Mouse (Mus musculus): ENCODE results near the gene Ilf2.

The Ilf2 gene

DNA sequence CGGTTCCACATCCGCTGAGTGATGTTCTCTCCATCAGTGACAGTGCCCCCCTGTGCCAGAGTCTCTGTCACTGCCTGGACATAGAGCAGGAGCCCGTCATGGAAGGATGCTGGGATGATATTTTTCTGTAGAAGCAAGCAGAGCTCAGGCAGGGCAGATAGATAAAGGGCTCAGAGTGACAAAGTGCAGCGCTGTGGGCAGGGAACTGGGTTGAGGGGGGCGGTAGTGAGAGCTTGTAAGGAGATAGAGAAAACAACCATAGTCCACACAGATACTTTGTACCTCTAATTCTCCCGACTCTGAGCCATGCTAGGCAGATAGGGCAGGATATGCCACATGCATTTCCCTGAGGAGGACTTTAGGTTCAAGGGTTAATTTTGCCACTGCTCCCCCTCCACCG is 13.3 kb upstream of the Ilf2 start:
- DNase-seq (ENCODE audit: low read depth, low spot score), result no peak

DNA sequence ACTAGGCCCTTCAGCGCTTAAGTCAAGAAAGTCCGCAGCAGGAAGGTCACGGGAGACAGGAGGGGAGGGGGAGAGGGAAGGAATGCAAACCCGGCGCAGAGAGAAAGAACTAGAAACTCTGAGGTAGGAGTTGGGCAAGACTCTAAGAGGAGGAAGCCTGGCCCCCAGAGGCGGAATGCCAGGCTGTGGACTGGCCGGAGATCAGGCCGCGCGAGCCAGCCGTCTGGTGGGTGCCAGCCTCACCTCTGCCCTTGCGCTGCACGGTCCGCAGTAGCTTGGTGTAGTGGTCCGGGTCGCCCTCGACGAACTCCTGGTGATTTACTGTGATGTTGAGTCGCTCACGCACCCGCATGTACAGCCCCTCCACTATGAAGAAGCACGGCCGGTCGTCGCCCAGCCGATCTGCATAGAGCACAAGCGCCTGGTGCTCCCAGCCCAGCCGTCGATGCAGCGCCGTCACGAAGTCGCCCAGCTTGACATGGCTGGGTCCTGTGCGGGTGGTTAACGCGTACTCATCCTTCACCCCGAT is 11.3 kb upstream of the Ilf2 start:
- DNase-seq (ENCODE audit: low read depth, low spot score), result no peak

DNA sequence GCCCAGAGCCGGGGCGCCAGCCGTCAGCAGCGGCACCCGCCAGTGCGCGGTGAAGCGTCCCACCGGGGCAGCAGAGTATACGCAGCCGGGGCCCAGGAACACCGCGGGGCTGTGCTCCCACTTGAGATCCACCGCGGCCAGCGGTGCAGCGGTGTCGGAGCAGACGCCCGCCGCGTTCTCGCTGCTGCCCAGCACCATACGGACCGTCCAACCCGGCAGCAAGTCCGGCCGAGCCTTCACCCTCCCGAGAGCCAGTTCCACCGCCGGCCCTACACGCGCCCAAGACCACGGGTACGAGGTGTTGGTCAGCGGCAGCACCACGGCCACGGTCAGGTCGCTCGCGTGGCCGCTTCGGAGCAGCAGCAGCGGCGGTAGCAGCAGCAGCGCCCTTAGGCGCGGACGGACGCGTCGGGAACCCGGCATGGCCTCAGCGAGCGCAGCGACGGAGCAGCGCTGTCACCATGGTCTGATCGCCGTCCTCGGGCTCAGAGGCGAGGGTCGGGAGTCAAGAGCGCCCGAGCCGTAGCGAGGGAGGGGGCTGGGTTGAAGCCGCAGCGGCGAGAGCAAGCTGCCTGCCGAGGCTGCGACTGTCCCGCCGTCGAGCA is 10.7 kb upstream of the Ilf2 start:
- DNase-seq (ENCODE audit: low read depth, low spot score), result peak; percentile 39

DNA sequence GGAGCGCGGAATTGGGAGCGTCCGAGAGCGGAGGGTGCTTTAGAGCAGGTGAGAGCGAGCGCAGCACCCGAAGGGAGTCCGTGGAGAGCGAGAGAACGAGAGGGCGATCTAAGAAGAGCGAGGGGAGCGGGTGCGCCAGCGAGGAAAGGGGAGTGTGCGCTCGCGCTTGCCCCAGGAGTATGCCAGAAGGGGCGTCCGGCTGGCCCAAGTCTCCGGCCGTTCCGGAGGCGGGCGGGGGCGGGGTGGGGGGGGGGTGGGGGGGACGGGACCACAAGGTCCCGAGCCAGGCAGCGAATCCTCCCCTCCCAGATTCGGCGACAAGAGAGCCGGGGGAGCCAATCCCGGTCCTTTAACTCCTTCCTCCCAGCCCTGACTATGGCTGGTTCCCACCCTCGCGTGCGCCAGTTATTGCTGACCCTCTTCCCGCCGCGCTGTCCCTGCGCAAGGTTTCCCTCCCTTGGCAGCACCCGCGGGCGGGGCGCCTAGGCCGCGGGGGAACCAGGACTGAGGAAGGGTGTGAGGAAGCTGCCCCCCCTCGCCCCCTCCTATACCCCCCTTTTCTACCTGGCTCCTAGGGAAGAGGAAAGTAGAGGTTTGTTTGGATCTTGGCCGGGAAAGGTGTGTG is 10.1 kb upstream of the Ilf2 start, which contains the start of gene Npr1:
Npr1 (minus strand) TSS at position 181 of the 625 bp plus-strand sequence.
- no peak for DNase-seq (ENCODE audit: low read depth, low spot score)

- peak; percentile 32 for DNase-seq (ENCODE audit: low read depth, low spot score)
Measured at GRCm38 (mm10) chr3:90466311-90466766, 9.6 kb upstream of the Ilf2 start.

DNA sequence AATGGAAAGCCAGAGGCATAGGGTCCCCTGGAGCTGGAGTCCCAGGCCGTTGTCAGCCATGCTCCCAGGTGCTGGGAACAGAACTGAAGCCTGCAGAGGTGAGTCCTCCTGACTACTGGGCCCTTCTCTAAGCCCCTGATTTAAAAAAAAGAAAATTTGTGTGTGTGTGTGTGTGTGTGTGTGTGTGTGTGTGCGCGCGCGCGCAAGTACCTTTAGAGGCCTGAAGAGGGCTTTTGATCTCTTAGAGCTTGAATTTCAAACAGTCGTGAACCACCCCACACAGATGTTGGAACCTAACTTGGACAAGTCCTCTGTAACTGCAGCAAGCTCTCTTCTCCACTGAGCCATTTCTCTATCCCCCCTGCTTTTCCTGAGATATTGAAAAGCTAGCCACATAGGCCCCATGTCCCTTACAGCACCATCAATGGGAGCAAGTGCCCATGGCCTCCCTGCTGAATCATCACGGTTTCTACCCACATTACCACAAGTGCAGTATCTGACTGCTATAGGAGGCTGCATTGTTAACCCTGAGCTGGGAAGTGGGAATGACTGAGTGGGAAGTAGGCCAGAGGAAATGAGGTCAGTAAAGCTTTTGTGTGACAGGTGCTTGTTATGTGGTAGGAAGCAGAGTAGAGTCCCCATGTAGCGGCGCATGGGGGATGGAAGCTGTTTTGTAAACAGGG is 8.2 kb upstream of the Ilf2 start:
- no peak for DNase-seq (ENCODE audit: low read depth, low spot score)

DNA sequence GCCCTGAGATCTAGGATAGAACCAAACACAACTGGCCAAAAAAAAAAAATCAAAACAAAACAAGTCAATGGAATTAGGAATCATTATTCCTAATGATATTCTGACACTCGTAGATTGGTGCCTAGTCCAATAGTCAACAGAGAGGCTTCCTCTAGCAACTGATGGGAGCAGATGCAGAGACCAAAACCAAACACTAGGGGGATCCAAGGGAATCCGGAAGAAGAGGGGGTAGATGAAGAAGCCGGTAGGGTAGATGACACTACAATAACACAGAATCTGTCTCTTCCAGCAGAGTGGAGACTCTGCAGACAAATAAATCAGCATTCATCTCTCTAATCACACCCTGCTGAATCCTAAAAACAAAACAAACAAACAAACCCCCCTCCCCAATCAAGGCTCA is 3.7 kb upstream of the Ilf2 start:
- peak; percentile 79 for DNase-seq (ENCODE audit: low read depth, low spot score)

GRCm38 (mm10) chr3:90475151-90475830 is 635 bp upstream of the Ilf2 start:
- peak; percentile 31 for DNase-seq (ENCODE audit: low read depth, low spot score)

- DNase-seq (ENCODE audit: low read depth, low spot score), result no peak
Measured at GRCm38 (mm10) chr3:90486998-90487397, 11.1 kb downstream of the Ilf2 start.

DNA sequence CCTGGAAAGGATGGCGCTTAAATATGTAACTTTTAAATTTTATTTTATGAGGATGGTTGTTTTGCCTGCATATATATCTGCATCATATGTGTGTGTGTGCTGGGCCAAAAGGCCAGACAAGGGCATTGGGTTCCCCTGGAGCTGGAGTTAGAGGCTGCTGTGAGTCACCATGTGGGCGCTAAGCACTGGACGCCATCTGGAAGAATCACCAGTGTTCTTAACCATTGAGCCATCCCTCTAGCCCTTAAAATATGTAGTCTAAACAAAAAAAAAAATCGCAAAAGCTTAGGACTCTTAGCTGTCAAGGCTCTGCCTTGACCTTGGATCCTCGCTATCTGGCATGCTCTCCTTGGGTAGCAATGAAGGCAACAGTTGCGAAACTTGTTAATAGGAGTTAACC is 12.7 kb downstream of the Ilf2 start:
- DNase-seq (ENCODE audit: low read depth, low spot score), result no peak

GRCm38 (mm10) chr3:90490696-90491256 is 14.8 kb downstream of the Ilf2 start, which contains the start of gene Snapin:
Gene Snapin, minus strand, starts transcription at chr3:90491033.
- DNase-seq (ENCODE audit: low read depth, low spot score), result peak; percentile 96

- peak; percentile 77 for DNase-seq (ENCODE audit: low read depth, low spot score)
Measured at GRCm38 (mm10) chr3:90491350-90491749, 15.4 kb downstream of the Ilf2 start.

DNA sequence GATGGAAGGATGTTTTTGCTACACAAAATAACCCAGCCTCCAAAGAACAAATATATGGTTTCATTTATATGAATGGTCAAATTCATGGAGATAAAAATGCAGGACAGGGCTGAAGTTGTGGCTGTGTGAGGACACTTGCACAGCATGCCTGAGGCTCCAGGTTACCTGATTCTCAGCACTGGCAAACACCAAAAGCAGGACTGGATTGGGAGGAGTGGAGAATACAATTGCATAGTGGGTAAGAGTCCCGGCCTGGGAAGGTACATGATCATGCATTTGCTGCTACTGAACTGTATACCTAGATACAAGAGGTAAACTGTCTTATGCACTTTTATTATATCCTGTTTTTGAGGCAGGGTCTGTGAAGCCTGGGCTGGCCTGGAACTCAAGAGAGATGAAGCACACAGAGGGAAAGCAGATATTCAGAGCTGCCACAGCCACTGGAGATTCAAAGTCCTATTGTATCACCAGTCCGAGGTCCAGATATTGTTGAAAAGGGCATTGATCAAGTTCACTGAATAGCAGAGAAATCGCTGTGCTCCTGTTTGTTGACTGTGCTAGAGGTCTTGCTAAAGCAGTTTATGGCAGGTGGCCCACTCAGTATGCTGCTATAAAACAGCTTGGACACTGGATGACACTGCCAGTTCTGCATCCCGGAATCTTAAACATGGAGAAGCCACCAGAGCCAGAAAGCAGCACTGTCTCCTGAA is 18.1 kb downstream of the Ilf2 start:
- no peak for DNase-seq (ENCODE audit: low read depth, low spot score)

DNA sequence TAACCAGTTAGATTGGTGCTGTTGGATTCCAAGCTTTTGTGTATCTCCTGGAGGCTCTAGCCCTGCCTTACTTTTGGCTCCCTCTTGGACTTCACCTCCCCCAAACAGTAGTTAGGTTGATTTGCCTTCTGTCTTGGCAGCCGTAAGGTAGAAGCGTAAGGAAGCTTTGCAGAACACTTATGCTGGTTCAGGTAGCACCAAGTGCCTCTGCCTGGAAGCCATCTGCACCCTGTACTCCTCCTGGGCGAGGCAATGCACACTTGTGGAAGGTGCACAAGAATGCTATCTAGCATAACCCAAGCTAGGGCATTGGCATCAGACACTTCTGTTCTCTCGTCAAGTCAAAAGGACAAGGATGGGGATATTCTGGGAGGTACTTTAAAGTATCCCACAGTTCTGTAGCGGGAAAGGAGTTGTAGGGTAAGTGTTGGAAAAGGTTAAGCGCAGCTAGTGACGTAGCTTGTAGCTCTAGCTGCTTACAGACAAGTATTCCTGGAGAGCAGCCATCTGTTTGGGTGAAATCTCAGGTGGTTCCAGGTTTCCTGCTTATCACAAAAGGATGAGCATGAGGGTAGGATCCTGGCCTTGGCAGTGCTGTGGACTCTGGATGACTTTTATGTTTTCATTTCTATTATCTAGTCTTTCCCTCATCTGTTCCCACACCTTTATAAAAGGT is 20.1 kb downstream of the Ilf2 start:
- no peak for DNase-seq (ENCODE audit: low read depth, low spot score)

DNA sequence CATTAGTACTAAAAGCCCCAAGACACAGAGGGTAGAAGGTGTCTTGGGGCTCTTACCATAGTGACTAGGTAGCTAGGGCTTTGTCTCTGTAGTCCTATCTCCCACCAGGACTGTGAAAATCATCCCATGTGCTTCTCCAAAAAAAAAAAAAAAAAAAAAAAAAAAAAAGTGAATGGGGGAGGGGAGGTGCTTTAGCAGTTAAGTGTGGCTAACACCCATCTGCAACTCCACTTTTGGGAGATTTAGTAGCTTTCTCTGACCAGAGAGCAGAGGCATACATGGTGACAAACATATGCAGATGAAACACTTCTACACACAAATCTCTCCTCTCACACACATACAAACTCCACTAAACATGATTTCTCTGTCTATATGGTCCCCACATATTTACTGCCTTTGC is 21.7 kb downstream of the Ilf2 start:
- DNase-seq (ENCODE audit: low read depth, low spot score), result no peak

- no peak for DNase-seq (ENCODE audit: low read depth, low spot score)
Measured at GRCm38 (mm10) chr3:90503444-90503843, 27.5 kb downstream of the Ilf2 start.

DNA sequence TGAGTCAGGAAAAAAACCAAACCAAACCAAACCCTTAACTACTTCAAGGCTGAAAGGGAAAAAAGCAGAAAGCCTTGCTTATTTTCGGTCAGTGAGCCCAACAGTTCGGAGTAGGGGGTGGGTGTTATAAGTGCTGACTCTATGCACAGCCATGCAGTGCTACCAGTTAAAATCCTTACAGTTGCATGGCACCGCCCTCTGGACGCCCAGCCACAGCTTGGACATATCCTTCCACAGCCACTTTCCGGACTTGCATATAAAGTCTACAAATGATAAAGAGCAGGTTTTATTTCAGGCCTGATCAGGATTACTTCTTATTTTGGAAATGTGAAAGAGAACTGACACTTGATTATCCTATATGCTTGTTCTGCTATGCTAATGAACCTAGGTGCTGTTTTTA is 29.3 kb downstream of the Ilf2 start:
- DNase-seq (ENCODE audit: low read depth, low spot score), result no peak

DNA sequence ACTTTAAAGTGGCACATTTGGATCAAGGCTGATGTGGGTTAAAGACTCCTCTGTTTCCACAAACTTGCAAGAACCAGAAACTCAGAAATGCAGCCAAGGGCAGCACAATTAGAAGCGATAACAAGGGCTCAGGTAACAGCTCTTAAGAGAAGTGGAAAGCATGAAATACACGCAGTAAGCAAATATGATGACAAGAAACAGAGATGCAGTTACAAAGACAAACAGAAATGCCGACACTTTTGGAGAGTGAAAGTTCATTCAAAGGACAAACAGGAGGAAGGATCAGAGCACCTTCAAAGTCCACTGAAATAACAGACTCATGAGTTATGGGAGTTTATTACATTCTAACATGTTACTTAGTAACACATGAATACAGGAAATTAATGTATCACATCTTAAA is 30.4 kb downstream of the Ilf2 start:
- DNase-seq (ENCODE audit: low read depth, low spot score), result no peak

DNA sequence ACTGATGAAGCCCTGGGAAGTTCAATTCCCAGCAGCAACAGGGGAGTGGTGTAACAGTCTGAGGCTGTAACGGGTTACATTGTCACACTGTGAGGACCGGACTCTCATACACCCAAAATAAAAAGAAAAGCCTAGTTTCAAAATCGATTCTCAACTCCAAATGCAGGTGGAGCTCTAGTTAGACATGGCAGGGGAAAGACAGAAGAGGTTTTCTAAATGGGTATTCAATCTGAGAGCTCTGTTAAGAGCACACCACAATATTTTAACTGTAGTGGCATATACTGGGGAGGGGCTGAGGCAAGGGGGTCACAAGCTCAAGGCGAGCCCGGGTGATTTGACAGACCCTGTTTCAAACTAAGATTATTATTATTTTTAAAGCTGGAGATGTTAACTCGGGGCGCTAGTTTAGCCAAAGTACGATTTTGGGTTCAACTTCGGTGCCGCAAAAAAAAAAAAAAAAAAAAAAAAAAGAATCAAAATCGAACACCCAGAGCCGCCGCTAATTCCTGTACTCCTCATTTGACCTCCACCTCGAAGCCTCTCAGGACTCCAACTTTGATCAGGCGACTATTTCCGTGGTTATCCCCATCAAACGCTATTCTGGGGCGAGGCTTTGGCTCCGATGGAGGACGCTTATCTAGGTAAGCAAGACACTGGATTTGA is 32.5 kb downstream of the Ilf2 start:
- DNase-seq (ENCODE audit: low read depth, low spot score), result peak; percentile 27

All from CD4-positive helper T cell, adult 2 months (primary cell).